ENCODE assay signal across 26 mouse cellular contexts in the genomic region with DNA sequence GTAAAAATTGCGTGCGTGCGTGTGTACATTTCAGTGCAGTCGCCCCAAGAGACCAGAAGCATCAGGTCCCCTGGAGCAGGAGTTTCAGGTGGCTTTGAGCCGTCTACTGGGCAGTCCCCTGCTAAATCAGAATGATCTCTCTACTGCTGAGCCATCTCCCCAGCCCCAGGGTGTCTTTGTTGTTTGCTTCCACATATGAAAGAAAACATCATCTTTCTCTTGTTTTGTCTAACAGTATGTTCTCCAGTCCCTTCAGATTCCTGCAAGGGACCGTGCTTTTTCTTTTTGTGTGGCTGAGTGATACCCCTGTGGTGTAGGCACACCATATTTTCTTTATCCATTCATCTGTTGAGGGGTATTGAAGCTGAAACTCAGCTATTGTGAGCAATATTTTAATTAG. TPM values are rescaled to one million over a fixed set of nuclear protein-coding genes. Genes with fewer than 3 reads are reported as not detected.
A peak's percentile ranks its signal among the peaks of the same experiment; 100 is the strongest.
DNase-seq lines count a peak whose midpoint lies in the region; ATAC-seq and TF ChIP-seq lines count a peak whose summit lies in the region.
"Had no signal": no experiment of that assay in that cellular context is flagged by ENCODE, and none has a peak within 500 bp of the region (broad histone marks: within the 10 kb centered on the region; RNA-seq: fewer than 3 reads in every experiment).

No protein-coding gene starts in this region.

- no peak for ATAC-seq in forebrain, embryonic 13.5 days
- no peak; the same call in 1 of the 2 replicates for ATAC-seq in forebrain, postnatal 0 days
- no peak for ATAC-seq in forebrain, embryonic 14.5 days
- ATAC-seq: inflammation-experienced regulatory T-cells, adult 6 months; intestine, embryonic 16.5 days had no signal

- H3K4me1 ChIP-seq in forebrain, embryonic 13.5 days, result peaks cover 37% of the 10 kb centered on the region
- peaks cover 26% of the 10 kb centered on the region for H3K4me1 ChIP-seq in forebrain, embryonic 10.5 days
- 0 out of 2 replicates have a peak, but pooled peaks cover 10% of the 10 kb centered on the region for H3K4me1 ChIP-seq in forebrain, postnatal 0 days (ENCODE audit: insufficient read depth)
- H3K4me1 ChIP-seq in forebrain, embryonic 14.5 days (ENCODE audit: control insufficient read depth, insufficient read depth, low read length), result peaks cover 21% of the 10 kb centered on the region

- no peaks in the 10 kb centered on the region for H3K36me3 ChIP-seq in forebrain, embryonic 13.5 days (ENCODE audit: poor library complexity, severe bottlenecking)
- no peaks in the 10 kb centered on the region for H3K36me3 ChIP-seq in forebrain, embryonic 10.5 days (replicated peaks)
- no peaks in the 10 kb centered on the region for H3K36me3 ChIP-seq in forebrain, postnatal 0 days (ENCODE audit: insufficient read depth)
- no peaks in the 10 kb centered on the region for H3K36me3 ChIP-seq in forebrain, embryonic 14.5 days (ENCODE audit: control insufficient read depth, insufficient read depth, low read length)
- H3K36me3 ChIP-seq: embryonic facial prominence, embryonic 10.5 days; embryonic facial prominence, embryonic 13.5 days; hindbrain, embryonic 13.5 days had no signal

- no peak for TF ChIP-seq CTCF in forebrain, postnatal 0 days (IDR thresholded peaks at IDR 0.05; ENCODE audit: low read depth)

- no peak overlapping the region for H3K4me2 ChIP-seq in forebrain, embryonic 13.5 days
- H3K4me2 ChIP-seq in forebrain, postnatal 0 days (ENCODE audit: low read depth), result no peak overlapping the region
- no peak overlapping the region for H3K4me2 ChIP-seq in forebrain, embryonic 14.5 days (ENCODE audit: low read length)
- H3K4me2 ChIP-seq: embryonic facial prominence, embryonic 13.5 days; heart, embryonic 11.5 days; hindbrain, embryonic 13.5 days had no signal

- no peak for DNase-seq in forebrain, embryonic 10.5 days (ENCODE audit: extremely low spot score, low spot score)
- no peak for DNase-seq in forebrain, postnatal 0 days
- DNase-seq in forebrain, embryonic 14.5 days (ENCODE audit: low spot score), result no peak
- DNase-seq in R1 (ENCODE audit: low read depth, low spot score), result peak; percentile 79
- DNase-seq in lung, adult 18-20 months, result no peak
- DNase-seq in layer of hippocampus, adult 8-10 months (ENCODE audit: low spot score in 2 of 2), result no peak
- DNase-seq: adrenal gland, postnatal 14 days; cerebellum, adult 11-12 months; cerebellum, adult 8-10 months; cerebellum, postnatal 36 days; embryo, embryonic 11 days; gastrocnemius, adult 2 months; gastrocnemius, postnatal 14 days; heart, adult 11 months; kidney, adult 18-20 months had no signal

- peak overlapping the region; percentile 54 for H3K27ac ChIP-seq in forebrain, embryonic 13.5 days
- no peak overlapping the region for H3K27ac ChIP-seq in forebrain, embryonic 10.5 days
- H3K27ac ChIP-seq in forebrain, postnatal 0 days (ENCODE audit: low read depth, low read length), result peak overlapping the region; percentile 30; the same call in 1 of the 2 replicates
- H3K27ac ChIP-seq in forebrain, embryonic 14.5 days (ENCODE audit: low read depth, low read length), result no peak overlapping the region
- H3K27ac ChIP-seq: embryonic facial prominence, embryonic 13.5 days; gastrocnemius, adult 2 months; hindbrain, embryonic 13.5 days had no signal

- 65% methylated on average over 6 of the region's 6 CpGs for WGBS in forebrain, embryonic 13.5 days
- 77% methylated on average over 6 of the region's 6 CpGs for whole genome bisulfite sequencing in forebrain, embryonic 10.5 days
- 57% methylated on average over 6 of the region's 6 CpGs for WGBS in forebrain, postnatal 0 days
- 58% methylated on average over 6 of the region's 6 CpGs for WGBS in forebrain, embryonic 14.5 days

- H3K4me3 ChIP-seq in forebrain, embryonic 13.5 days, result no peak overlapping the region
- no peak overlapping the region for H3K4me3 ChIP-seq in forebrain, embryonic 10.5 days
- H3K4me3 ChIP-seq in forebrain, postnatal 0 days (ENCODE audit: low read depth, low read length), result no peak overlapping the region
- H3K4me3 ChIP-seq in forebrain, embryonic 14.5 days (ENCODE audit: low read depth, low read length), result no peak overlapping the region
- H3K4me3 ChIP-seq: embryonic facial prominence, embryonic 10.5 days; embryonic facial prominence, embryonic 13.5 days; erythroblast, embryonic 14.5 days; gastrocnemius, adult 2 months; hindbrain, embryonic 13.5 days had no signal

- H3K9me3 ChIP-seq in forebrain, embryonic 13.5 days (replicated peaks), result no peaks in the 10 kb centered on the region
- H3K9me3 ChIP-seq in forebrain, embryonic 10.5 days, result no peaks in the 10 kb centered on the region
- no peaks in the 10 kb centered on the region for H3K9me3 ChIP-seq in forebrain, postnatal 0 days (ENCODE audit: low read length)
- no peaks in the 10 kb centered on the region for H3K9me3 ChIP-seq in forebrain, embryonic 14.5 days (replicated peaks; ENCODE audit: control insufficient read depth, low read length)
- H3K9me3 ChIP-seq: embryonic facial prominence, embryonic 10.5 days; embryonic facial prominence, embryonic 13.5 days; hindbrain, embryonic 13.5 days had no signal

- H3K27me3 ChIP-seq in forebrain, embryonic 13.5 days, result no peaks in the 10 kb centered on the region
- H3K27me3 ChIP-seq in forebrain, embryonic 10.5 days (ENCODE audit: poor library complexity, severe bottlenecking), result no peaks in the 10 kb centered on the region
- H3K27me3 ChIP-seq in forebrain, postnatal 0 days (ENCODE audit: insufficient read depth, low read length), result no peaks in the 10 kb centered on the region
- no peaks in the 10 kb centered on the region for H3K27me3 ChIP-seq in forebrain, embryonic 14.5 days (replicated peaks; ENCODE audit: control insufficient read depth, insufficient read depth, low read length)
- H3K27me3 ChIP-seq: embryonic facial prominence, embryonic 13.5 days; hindbrain, embryonic 13.5 days had no signal

- no peak overlapping the region for H3K9ac ChIP-seq in forebrain, embryonic 13.5 days
- no peak overlapping the region for H3K9ac ChIP-seq in forebrain, postnatal 0 days
- H3K9ac ChIP-seq in forebrain, embryonic 14.5 days (ENCODE audit: low read length), result no peak overlapping the region
- H3K9ac ChIP-seq: embryonic facial prominence, embryonic 13.5 days; hindbrain, embryonic 13.5 days had no signal

RNA-seq across cellular contexts. Expression of a gene that starts 40.0 kb away (rescaled TPM):
- 59.6 and 60.0 TPM in 2 replicates for polyA plus RNA-seq in forebrain, embryonic 13.5 days (2015; fragmentation: Nextera tagmentation; extraction: Ambion mirVana)
- 6.7 and 9.2 TPM in 2 replicates for polyA plus RNA-seq in forebrain, embryonic 10.5 days (2016; fragmentation: Nextera tagmentation; extraction: Ambion mirVana)
- 108 and 123 TPM in 2 replicates for total RNA-seq in forebrain, postnatal 0 days (2014; rRNA removed)
- 130 and 171 TPM in 2 replicates for polyA plus RNA-seq in forebrain, postnatal 0 days (2015; fragmentation: Nextera tagmentation; extraction: Ambion mirVana)
- polyA plus RNA-seq in forebrain, embryonic 14.5 days (2014; fragmentation: Nextera tagmentation; extraction: Ambion mirVana), result 63.3 and 76.8 TPM in 2 replicates
- total RNA-seq in layer of hippocampus, adult 8-10 months (2022), result 100 to 1,000 TPM; 115 to 125 (median 120) TPM
- total RNA-seq: gastrocnemius, adult 2 months; gastrocnemius, postnatal 14 days; heart, postnatal 25 days; MEL had no signal
- polyA plus RNA-seq: heart, postnatal 0 days had no signal

RNA-seq across cellular contexts. Expression of a gene that starts 45.8 kb away (rescaled TPM):
- 29.2 and 30.5 TPM in 2 replicates for polyA plus RNA-seq in forebrain, embryonic 13.5 days (2015; fragmentation: Nextera tagmentation; extraction: Ambion mirVana)
- 25.0 and 26.3 TPM in 2 replicates for polyA plus RNA-seq in forebrain, embryonic 10.5 days (2016; fragmentation: Nextera tagmentation; extraction: Ambion mirVana)
- 28.9 and 34.9 TPM in 2 replicates for total RNA-seq in forebrain, postnatal 0 days (2014; rRNA removed)
- 24.4 and 25.6 TPM in 2 replicates for polyA plus RNA-seq in forebrain, postnatal 0 days (2015; fragmentation: Nextera tagmentation; extraction: Ambion mirVana)
- polyA plus RNA-seq in forebrain, embryonic 14.5 days (2014; fragmentation: Nextera tagmentation; extraction: Ambion mirVana), result 34.1 and 34.2 TPM in 2 replicates
- 10 to 100 TPM; 24.9 to 29.8 (median 26.9) TPM for total RNA-seq in layer of hippocampus, adult 8-10 months (2022)

Comparison
In these comparisons a context has a peak if more than half of its experiments do, and no peak if none do; other contexts are left out.
1. H3K27ac ChIP-seq: peak in forebrain, embryonic 13.5 days (single experiment) and forebrain, postnatal 0 days (single experiment); none in forebrain, embryonic 10.5 days (single experiment) and forebrain, embryonic 14.5 days (single experiment).